Mouse (Mus musculus) cortical plate, adult 2 months (tissue): ENCODE measurements around the gene Apobr.

Experiments
- CTCF ChIP-seq: fragments of 200-500 bp; IDR thresholded peaks from 2 replicates; pipeline ENCODE4 v1.5.1; 2011; ENCODE audit warnings: mild to moderate bottlenecking, control low read depth, low read length; ENCODE audit not compliant: insufficient read depth; ENCODE audit errors: extremely low read depth
- POLR2A ChIP-seq: fragments of 200-500 bp; IDR thresholded peaks from 2 replicates; pipeline ENCODE4 v1.6.1; 2011; ENCODE audit warnings: mild to moderate bottlenecking, low read length, control low read depth; ENCODE audit not compliant: insufficient read depth; ENCODE audit errors: extremely low read depth

GRCm38 (mm10) chr7:126556635-126557034 is 28.1 kb upstream of the Apobr start:
- TF ChIP-seq POLR2A: no peak
- TF ChIP-seq CTCF: no peak
